Mouse (Mus musculus) embryonic fibroblast, embryonic 13.5 days (primary cell): Measurements from ENCODE around the gene Prrx2.

Experiments used
- CTCF ChIP-seq: IDR thresholded peaks from 2 replicates; pipeline ENCODE4 v1.5.1; 2011; ENCODE audit warnings: mild to moderate bottlenecking, control low read depth, low read length, moderate library complexity, borderline replicate concordance; ENCODE audit not compliant: insufficient read depth
- POLR2A ChIP-seq: IDR thresholded peaks from 2 replicates; pipeline ENCODE4 v1.6.1; 2011; ENCODE audit warnings: low read depth, mild to moderate bottlenecking, control low read depth, low read length, moderate library complexity

- TF ChIP-seq CTCF (no peak), POLR2A (no peak)
Observed at GRCm38 (mm10) chr2:30787466-30787865, 47.3 kb upstream of the Prrx2 start.
